Mouse (Mus musculus) G1E (cell line): ENCODE measurements around the gene Pias1. TPM values are rescaled to one million over a fixed set of nuclear protein-coding genes. Genes with fewer than 3 reads are reported as not detected.
A peak's percentile ranks its signal among the peaks of the same experiment; 100 is the strongest.

ENCODE experiments used
- ATAC-seq: 2 replicates; pipeline ENCODE4 v1.8.0; 2016; ENCODE audit warnings: mild to moderate bottlenecking; ENCODE audit not compliant: insufficient number of reproducible peaks, poor library complexity, low FRiP score, severe bottlenecking; ENCODE audit errors: extremely low read depth
- DNase-seq: peaks from one replicate; pipeline ENCODE4 v3.0.0; 2012; ENCODE audit warnings: low spot score
- H3K27me3 ChIP-seq: 2 replicates; pipeline ENCODE4 v1.6.1; 2012; ENCODE audit warnings: mild to moderate bottlenecking, low read length, inconsistent platforms; ENCODE audit not compliant: insufficient read depth
- H3K36me3 ChIP-seq: replicated peaks from 2 replicates; pipeline ENCODE3; 2012; ENCODE audit warnings: mild to moderate bottlenecking, inconsistent platforms
- H3K4me1 ChIP-seq: 2 replicates; pipeline ENCODE4 v1.6.1; 2012; ENCODE audit warnings: low read depth, low read length, inconsistent platforms, mixed read lengths; ENCODE audit not compliant: insufficient read depth
- H3K4me3 ChIP-seq: 2 replicates; pipeline ENCODE4 v1.5.1; 2012; ENCODE audit warnings: low read depth, mild to moderate bottlenecking, inconsistent platforms, low read length, moderate library complexity, mixed read lengths
- H3K9me3 ChIP-seq: replicated peaks from 2 replicates; pipeline ENCODE4 v1.6.1; 2012; ENCODE audit warnings: inconsistent platforms
- CTCF ChIP-seq: IDR thresholded peaks from 2 replicates; pipeline ENCODE4 v1.5.1; 2012; ENCODE audit warnings: low read depth, low read length, inconsistent platforms, mixed read lengths
- GATA2 ChIP-seq: IDR thresholded peaks from 2 replicates; pipeline ENCODE4 v1.6.1; 2012; ENCODE audit warnings: low read depth, low read length, inconsistent platforms, borderline replicate concordance
- POLR2AphosphoS5 ChIP-seq: IDR thresholded peaks from 2 replicates; pipeline ENCODE4 v1.6.1; 2012; ENCODE audit warnings: low read depth, low read length, inconsistent platforms; ENCODE audit not compliant: insufficient replicate concordance
- polyA plus RNA-seq: library from polyadenylated mRNA; stranded (reverse); fragments of >175 nt; gene quantifications from 2 replicates; pipeline ENCODE4 v1.2.3, GENCODE M21; 2012
- total RNA-seq, 2 experiments: library from RNA; stranded (forward) in 1 of 2; stranded (reverse) in 1 of 2; fragments of 200-1000 nt in 1 of 2; fragments of >200 nt in 1 of 2; fragmentation: Nextera tagmentation in 1 of 2; gene quantifications; 2 replicates each; pipeline ENCODE4 v1.2.3; 2014 to 2017

The Pias1 gene
- total and polyA plus RNA-seq, 3 experiments: 1.5 to 125 (median 51.6) TPM

GRCm38 (mm10) chr9:62828662-62829086, 159.1 kb downstream of the Pias1 start:
- Histone ChIP-seq H3K36me3 (no peaks in the 10 kb centered on the region), H3K4me3 (peak overlapping the region; percentile 67; the same call in 1 of the 2 replicates), H3K9me3 (no peaks in the 10 kb centered on the region), H3K27me3 (no peaks in the 10 kb centered on the region), H3K4me1 (peaks cover 55% of the 10 kb centered on the region)
- TF ChIP-seq POLR2AphosphoS5 (no peak), GATA2 (no peak), CTCF (peak; percentile 88)
- DNase-seq: peak; percentile 89
- ATAC-seq: peak; percentile 80

Other genes starting within 250 kb of the Pias1 start
- gene Fem1b, start 176.0 kb downstream of the Pias1 start, total RNA-seq (2014; fragmentation: Nextera tagmentation): 94.4 and 102 TPM in 2 replicates
- 100 and 112 TPM in 2 replicates for gene Fem1b, start 176.0 kb downstream of the Pias1 start, total RNA-seq (2017)
- 16.3 and 17.3 TPM in 2 replicates for gene Fem1b, start 176.0 kb downstream of the Pias1 start, polyA plus RNA-seq
- gene Cln6, start 149.1 kb downstream of the Pias1 start, total RNA-seq (2014; fragmentation: Nextera tagmentation): 69.9 and 72.8 TPM in 2 replicates
- gene Cln6, start 149.1 kb downstream of the Pias1 start, total RNA-seq (2017): 32.5 and 34.9 TPM in 2 replicates
- gene Cln6, start 149.1 kb downstream of the Pias1 start, polyA plus RNA-seq: 31.7 and 37.0 TPM in 2 replicates
- not detected in 2 replicates for gene Calml4, start 129.8 kb downstream of the Pias1 start, total RNA-seq (2014; fragmentation: Nextera tagmentation)
- 0.11 TPM in 1 of 2 replicates, not detected in the other for gene Calml4, start 129.8 kb downstream of the Pias1 start, total RNA-seq (2017)
- 0.15 TPM in 1 of 2 replicates, not detected in the other for gene Calml4, start 129.8 kb downstream of the Pias1 start, polyA plus RNA-seq
- not detected in 2 replicates for gene Skor1, start 161.0 kb upstream of the Pias1 start, total RNA-seq (2014; fragmentation: Nextera tagmentation)
- 0.05 and 0.06 TPM in 2 replicates for gene Skor1, start 161.0 kb upstream of the Pias1 start, total RNA-seq (2017)
- gene Skor1, start 161.0 kb upstream of the Pias1 start, polyA plus RNA-seq: 0.02 TPM in 1 of 2 replicates, not detected in the other